Mouse (Mus musculus) lung, adult 2 months (tissue): ENCODE measurements around the gene Naa60. TPM values are rescaled to one million over a fixed set of nuclear protein-coding genes. Genes with fewer than 3 reads are reported as not detected.
"Not testable (repeated sequence)": the region's sequence is repeated elsewhere in the genome, so short reads cannot be mapped to it uniquely, and the experiment has no call there.

Source experiments
- DNase-seq: peaks from one replicate; pipeline ENCODE4 v3.0.0; 2022
- H3K4me1 ChIP-seq: fragments of 200-500 bp; 2 replicates; pipeline ENCODE4 v1.6.1; 2011; ENCODE audit warnings: low read length; ENCODE audit not compliant: control insufficient read depth, insufficient read depth
- H3K4me3 ChIP-seq: fragments of 200-500 bp; replicated peaks from 2 replicates; pipeline ENCODE3; 2011; ENCODE audit warnings: low read depth, mild to moderate bottlenecking, control low read depth, low read length; ENCODE audit errors: extremely low read depth
- CTCF ChIP-seq: fragments of 200-500 bp; IDR thresholded peaks from 2 replicates; pipeline ENCODE4 v1.5.1; 2011; ENCODE audit warnings: mild to moderate bottlenecking, low read length, control low read depth; ENCODE audit not compliant: insufficient read depth
- POLR2A ChIP-seq: fragments of 200-500 bp; IDR thresholded peaks from 2 replicates; pipeline ENCODE4 v1.6.1; 2011; ENCODE audit warnings: low read depth, mild to moderate bottlenecking, control low read depth, low read length, borderline replicate concordance; ENCODE audit errors: extremely low read depth
- WGBS: fragments of 180-500 bp; shearing (Covaris S2); methylation state at CpG from one replicate; pipeline ENCODE4 v1.1.7; 2018; 5-methylcytosine and 5-hydroxymethylcytosine counted together
- polyA plus RNA-seq: library from polyadenylated mRNA; depleted of rRNA; stranded (reverse); fragments of >200 nt; gene quantifications from 2 replicates; pipeline ENCODE4 v1.2.3, GENCODE M21; 2012

Gene Naa60
- polyA plus RNA-seq, 1 experiment: 65.8 TPM

DNA sequence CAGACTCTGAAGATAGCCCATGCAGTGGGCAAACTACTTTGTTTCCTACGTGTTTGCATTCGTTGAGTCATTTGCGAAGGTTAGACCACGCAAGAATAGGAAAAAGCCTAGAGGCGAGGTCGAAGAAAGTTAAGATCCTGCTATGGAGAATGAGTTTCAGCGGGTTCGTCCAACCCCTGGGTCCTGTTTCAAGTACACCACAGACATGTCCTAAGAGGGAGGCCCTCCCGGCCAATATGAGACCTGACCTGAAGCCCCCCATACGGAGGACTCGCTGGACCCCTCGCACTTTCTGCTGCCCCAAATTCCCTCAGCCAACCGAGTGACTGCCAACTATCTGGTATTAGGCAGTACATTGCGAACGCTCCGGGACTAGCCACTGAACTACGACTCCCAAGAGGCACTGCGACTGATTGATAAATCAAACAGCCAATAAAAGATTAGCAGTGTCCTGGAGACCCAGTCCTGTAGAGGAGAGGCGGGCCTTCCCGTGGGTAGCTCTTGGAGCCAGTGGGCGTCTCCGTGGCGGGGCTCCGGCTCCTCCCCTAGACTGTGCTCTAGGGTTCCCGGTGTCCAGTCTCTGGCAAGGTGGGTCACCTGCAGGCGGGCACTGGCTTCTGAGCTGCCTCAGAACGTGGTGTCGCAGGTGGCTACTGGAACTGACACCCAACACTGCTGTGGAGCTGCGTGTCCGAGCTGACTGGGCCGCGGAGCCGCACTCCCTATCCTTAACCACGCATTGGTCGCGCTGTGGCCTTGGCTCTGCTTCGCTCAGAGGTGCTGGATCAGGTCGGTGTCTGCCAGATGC lies 25.3 kb upstream of the Naa60 start, which contains the start of gene Zfp174:
Gene Zfp174 (plus strand): TSS at position 558 of the 808 bp plus-strand sequence.
- peaks cover 5% of the 10 kb centered on the region for H3K4me1 ChIP-seq
- 3% methylated on average over 38 of the region's 38 CpGs for WGBS
- TF ChIP-seq CTCF (no peak), POLR2A (peak; percentile 49; the same call in 1 of the 2 replicates)
- DNase-seq: peak; percentile 94
- peak within 1 kb of the TSS; percentile 71 for H3K4me3 ChIP-seq

DNA sequence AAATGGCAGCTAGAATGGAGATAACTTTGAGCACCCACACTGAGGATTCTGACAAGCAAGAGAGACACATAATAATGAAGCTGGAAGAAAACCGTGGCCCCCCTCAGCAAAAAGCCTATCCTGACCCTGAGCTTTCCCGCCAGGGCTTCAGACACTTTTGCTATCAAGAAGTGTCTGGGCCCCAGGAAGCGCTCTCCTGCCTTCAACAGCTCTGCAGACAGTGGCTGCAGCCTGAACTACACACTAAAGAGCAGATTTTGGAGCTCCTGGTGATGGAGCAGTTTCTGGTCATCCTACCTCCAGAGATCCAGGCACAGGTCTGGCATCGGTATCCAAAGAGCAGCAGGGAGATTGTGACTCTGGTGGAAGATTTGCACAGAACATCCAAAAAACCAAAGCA lies 24.3 kb upstream of the Naa60 start:
- 73% methylated on average over 4 of the region's 4 CpGs for WGBS
- Histone ChIP-seq H3K4me3 (no peak overlapping the region), H3K4me1 (peaks cover 5% of the 10 kb centered on the region)
- TF ChIP-seq CTCF (no peak), POLR2A (no peak)
- no peak for DNase-seq

DNA sequence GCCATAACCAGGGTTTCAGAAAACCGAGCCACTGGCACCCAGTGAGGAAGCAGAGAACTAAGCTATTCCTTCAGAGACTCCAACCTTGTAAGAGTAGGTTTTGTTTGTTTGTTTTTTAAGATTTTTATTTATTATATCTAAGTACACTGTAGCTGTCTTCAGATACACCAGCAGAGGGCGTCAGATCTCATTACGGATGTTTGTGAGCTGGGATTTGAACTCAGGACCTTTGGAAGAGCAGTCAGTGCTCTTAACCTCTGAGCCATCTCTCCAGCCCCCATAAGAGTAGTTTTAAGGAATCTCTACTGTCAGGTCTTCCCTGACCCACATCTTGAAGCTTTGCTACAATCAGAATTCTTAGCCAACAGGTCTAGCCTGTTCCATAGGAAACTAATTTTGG lies 23.8 kb upstream of the Naa60 start:
- 78% methylated on average over 3 of the region's 3 CpGs for WGBS
- Histone ChIP-seq H3K4me3 (no peak overlapping the region), H3K4me1 (peaks cover 5% of the 10 kb centered on the region)
- no peak for TF ChIP-seq POLR2A
- TF ChIP-seq CTCF: no peak
- DNase-seq: no peak

DNA sequence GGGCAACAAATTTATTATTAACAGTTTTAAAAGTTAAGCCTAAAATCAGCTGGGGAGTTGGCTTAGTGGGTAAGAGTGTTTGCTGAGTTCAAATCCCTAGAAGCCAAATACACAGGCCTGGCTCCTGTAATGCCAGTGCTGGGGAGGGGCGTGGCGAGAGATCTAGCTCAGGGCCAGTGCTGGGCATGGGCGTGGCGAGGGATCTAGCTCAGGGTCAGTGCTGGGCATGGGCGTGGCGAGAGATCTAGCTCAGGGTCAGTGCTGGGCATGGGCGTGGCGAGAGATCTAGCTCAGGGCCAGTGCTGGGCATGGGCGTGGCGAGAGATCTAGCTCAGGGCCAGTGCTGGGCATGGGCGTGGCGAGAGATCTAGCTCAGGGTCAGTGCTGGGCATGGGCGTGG lies 20.9 kb upstream of the Naa60 start:
- H3K4me3 ChIP-seq, DNase-seq, H3K4me1 ChIP-seq: not testable (repeated sequence)
- 97% methylated on average over 13 of the region's 13 CpGs for WGBS

DNA sequence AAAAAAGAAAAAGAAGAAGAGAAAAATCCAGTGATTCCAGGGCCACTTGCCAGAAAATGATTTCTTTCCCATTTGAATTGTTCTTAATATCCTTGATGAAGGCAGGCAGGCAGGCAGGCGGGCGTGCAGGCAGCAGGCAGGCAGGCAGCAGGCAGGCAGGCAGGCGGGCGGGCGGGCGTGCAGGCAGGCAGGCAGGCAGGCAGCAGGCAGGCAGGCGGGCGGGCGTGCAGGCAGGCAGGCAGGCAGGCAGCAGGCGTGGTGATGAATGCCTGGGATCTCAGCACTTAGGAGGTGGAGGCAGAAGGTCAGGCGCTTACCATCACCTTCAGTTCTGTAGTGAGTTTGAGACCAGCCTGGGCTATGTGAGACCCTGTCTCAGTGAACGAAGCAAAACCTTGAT lies 19.6 kb upstream of the Naa60 start:
- TF ChIP-seq CTCF (no peak), POLR2A (no peak)
- no peak for DNase-seq
- Histone ChIP-seq H3K4me1 (peaks cover 5% of the 10 kb centered on the region), H3K4me3 (no peak overlapping the region)
- WGBS: 76% methylated on average over 12 of the region's 12 CpGs

DNA sequence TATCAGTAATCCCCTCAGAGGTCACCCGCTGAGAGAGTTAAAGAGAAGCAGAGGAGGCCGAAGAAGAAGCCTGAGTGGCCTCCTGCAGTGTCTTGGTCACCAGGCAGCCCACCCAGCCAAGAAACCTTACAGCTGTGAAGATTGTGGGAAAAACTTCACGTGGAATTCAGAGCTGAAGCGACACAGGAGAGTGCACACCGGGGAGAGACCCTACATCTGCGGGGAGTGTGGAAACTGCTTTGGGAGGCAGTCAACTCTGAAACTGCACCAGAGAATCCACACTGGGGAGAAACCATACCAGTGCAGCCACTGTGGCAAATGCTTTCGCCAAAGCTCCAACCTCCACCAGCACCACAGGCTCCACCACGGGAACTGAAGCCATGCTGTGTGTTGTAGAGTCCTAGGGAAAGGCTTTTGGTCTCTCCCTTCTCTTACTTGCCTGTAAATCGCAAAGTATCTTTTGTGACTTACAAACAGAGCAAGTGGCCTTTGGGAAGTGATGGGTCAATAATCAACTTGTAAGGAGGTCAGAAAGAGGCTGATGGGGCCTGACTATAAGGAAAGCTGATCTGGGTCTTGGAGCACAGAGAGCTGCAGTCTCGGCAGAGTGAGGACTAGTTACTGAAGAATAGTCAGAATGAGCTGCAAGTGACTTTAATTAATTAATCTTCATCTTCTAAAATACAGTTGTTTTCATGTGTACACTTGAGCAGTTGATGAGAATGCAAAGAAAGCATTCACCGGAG lies 17.6 kb upstream of the Naa60 start:
- TF ChIP-seq CTCF (no peak), POLR2A (no peak)
- H3K4me3 ChIP-seq: no peak overlapping the region
- H3K4me1 ChIP-seq: no peaks in the 10 kb centered on the region
- WGBS: 76% methylated on average over 11 of the region's 11 CpGs
- DNase-seq: no peak

DNA sequence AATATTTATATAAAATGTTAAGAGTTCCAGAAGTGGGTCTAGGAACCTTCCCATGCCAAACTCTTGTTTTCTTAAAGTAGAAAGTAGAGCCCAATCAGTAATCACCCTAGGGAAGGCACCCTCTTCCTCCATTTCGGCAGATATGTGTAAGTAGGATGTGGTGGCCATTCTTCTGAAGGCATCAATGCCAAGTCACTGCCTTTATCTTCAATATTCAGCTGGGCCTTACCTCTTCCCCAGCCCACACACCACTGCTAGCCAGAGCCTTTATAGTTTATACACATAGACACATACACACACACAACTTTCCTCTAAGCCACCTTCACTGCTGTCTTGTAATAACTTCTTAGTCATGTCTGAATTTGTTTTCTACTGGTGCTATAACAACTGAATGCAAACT lies 16.4 kb upstream of the Naa60 start:
- Histone ChIP-seq H3K4me3 (no peak overlapping the region), H3K4me1 (no peaks in the 10 kb centered on the region)
- TF ChIP-seq POLR2A (no peak), CTCF (no peak)
- WGBS: 93% methylated on average over 1 of the region's 1 CpGs
- no peak for DNase-seq

DNA sequence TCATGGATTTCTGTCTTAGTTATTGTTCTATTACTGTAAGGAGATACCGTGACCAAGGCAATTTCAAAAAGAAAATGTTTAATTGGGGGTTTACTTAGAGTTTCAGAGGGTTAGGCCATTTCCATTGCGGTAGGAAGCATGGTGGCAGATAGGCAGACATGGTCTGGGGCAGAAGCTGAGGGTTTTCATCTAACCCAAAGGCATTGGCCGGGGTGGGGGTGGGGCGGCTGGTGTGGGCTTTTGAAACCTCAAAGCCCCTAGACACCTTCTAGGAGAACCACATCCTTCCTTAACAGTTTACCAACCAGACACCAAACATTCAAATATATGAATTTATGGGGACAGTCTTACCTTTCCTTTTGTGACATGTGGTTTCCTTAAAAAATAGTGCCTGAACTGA lies 12.9 kb upstream of the Naa60 start:
- 91% methylated on average over 4 of the region's 4 CpGs for WGBS
- no peak for DNase-seq
- no peak for TF ChIP-seq POLR2A
- no peak for TF ChIP-seq CTCF
- no peak overlapping the region for H3K4me3 ChIP-seq
- no peaks in the 10 kb centered on the region for H3K4me1 ChIP-seq

DNA sequence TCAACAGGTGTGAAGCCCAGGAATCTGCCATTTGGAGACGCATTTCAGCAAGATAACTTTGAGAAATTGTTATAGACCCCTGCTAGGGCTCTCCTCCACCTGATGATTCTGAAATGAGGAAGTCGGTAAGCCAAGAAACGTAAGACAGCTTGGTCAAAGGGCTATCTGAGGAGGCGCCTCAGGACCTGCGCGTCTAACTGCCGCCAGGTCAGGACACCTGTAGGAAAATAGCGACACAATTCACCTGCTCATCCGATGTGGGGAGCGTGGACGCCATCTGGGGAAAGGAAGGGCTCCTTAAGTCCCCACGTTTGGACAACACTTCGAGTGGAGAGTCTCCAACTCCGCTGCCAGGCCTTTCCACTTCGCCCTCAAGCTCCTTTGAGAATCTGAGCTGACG lies 360 bp upstream of the Naa60 start:
- no peak for DNase-seq
- Histone ChIP-seq H3K4me3 (peak overlapping the region; percentile 78), H3K4me1 (peaks cover 6% of the 10 kb centered on the region)
- no peak for TF ChIP-seq POLR2A
- no peak for TF ChIP-seq CTCF
- 3% methylated on average over 16 of the region's 16 CpGs for WGBS

DNA sequence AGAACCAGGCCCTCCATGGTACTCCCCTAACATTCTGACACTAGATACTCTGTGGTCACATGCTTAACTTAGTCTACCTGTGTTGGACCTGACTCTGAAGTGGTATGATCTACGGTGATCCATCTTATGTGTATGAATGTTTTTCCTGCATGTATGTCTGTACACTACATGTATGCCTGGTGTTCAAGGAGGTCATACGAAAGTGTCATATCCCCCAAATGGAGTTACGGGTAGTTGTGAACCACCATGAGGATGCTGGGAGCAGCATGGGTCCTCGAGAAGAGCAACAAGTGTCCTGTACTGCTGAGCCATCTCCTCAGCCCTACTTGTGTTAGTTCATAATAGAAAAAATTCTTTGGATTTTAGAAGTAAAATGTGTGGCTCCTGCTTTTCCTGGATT lies 4.2 kb downstream of the Naa60 start:
- TF ChIP-seq POLR2A (no peak), CTCF (no peak)
- 92% methylated on average over 4 of the region's 4 CpGs for WGBS
- H3K4me3 ChIP-seq: no peak overlapping the region
- no peak for DNase-seq
- peaks cover 4% of the 10 kb centered on the region for H3K4me1 ChIP-seq
